Mouse (Mus musculus) embryonic fibroblast, embryonic 13.5 days (primary cell): ENCODE measurements around the gene Gm14569.

Experiments
- CTCF ChIP-seq: IDR thresholded peaks from 2 replicates; pipeline ENCODE4 v1.5.1; 2011; ENCODE audit warnings: mild to moderate bottlenecking, control low read depth, low read length, moderate library complexity, borderline replicate concordance; ENCODE audit not compliant: insufficient read depth
- POLR2A ChIP-seq: IDR thresholded peaks from 2 replicates; pipeline ENCODE4 v1.6.1; 2011; ENCODE audit warnings: low read depth, mild to moderate bottlenecking, control low read depth, low read length, moderate library complexity

- TF ChIP-seq POLR2A (no peak), CTCF (no peak)
These were observed 2.1 kb downstream of the Gm14569 start for GRCm38 (mm10) chrX:36489506-36489905.
